Mouse (Mus musculus): ENCODE measurements around the gene Nrp2.

Gene Nrp2

DNA sequence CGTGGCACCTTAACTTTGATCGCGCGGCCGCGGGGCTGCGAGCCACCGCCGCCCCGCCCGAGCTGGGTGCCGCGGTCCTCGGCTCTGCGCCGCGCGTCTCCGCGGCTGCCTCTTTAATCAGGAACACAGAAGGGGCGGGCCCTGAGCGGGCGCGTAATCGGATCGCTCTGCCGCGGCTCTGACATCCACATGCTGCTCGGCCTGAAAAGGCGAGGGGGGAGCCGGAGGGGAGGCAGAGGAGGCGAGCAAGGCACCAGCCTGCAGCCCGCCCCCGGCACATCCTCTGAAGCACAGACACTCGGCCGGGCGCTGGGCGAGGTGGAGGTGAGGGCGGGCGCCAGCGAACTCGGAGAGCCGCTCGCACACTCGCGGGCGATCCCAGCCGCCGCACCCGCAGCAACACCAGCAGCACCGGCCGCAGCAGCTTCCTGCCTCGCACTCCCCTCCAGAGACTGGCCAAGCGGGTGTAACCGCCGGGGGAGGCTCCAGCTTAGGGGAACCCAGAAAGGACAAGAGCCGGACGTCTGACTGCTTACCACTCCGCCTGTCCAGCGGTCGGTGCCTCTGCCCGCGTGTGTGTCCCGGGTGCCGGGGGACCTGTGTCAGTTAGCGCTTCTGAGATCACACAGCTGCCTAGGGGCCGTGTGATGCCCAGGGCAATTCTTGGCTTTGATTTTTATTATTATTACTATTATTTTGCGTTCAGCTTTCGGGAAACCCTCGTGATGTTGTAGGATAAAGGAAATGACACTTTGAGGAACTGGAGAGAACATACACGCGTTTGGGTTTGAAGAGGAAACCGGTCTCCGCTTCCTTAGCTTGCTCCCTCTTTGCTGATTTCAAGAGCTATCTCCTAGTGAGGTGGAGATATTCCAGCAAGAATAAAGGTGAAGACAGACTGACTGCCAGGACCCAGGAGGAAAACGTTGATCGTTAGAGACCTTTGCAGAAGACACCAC, at the start of gene Nrp2:
TSS of gene Nrp2 (plus strand) at position 128 of the 959 bp plus-strand sequence.
- DNase-seq (ENCODE audit: low spot score in 2 of 2): peak; percentile 79 to 81

DNA sequence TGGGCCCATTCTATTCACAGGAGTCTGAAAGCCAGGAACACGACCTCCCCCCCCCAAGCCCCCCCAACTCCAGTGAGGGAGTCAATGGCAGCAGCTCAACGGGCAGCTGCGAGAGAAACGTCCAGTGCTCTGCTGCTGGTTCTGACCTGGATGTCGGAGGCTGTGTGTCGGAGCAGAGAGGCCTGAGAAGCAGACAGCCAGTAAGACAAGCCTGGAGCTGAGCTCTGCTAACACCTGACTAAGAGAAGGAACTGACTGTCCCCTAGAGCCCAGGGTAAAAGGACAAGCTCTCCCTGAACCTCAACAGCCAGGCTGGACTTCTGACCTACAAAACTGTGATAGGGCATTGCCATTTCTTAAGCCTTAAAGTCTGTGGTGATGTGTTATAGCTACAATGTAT, 48.6 kb upstream of the Nrp2 start:
- no peak for DNase-seq (ENCODE audit: low spot score in 2 of 2)

DNA sequence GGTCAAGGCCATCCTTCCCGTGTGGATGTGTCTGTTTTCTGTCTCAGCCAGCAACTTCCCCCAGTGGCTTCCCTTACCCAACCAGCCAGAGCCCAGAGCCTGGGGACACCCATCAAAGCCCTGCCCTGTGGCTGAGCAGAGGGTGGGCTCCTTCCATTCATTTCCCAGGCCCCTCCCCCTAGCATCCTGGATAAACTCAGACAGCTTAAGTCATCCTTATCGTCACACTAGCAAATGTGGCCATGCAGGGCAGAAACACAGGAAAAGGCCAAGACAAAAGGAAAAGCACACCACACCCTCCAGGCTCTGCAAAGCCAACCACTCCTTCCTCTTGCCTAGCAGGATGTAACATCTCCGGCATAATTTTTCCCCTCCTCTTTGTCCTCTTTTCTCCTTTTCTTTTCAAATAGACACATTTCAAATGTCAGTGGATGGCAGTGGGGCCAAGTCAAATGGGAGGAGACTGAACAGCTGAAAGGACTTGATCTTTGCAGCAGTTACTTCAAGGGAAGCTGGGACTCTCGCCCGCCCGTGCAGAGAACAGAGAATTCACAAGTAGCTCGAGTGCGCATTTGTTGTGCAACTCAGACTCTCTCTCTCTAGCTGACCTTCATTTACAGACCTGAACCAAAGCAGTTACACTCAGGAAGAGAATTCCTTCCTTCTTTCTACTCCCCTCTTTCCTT, 38.0 kb upstream of the Nrp2 start:
- no peak for DNase-seq (ENCODE audit: low spot score in 2 of 2)

DNA sequence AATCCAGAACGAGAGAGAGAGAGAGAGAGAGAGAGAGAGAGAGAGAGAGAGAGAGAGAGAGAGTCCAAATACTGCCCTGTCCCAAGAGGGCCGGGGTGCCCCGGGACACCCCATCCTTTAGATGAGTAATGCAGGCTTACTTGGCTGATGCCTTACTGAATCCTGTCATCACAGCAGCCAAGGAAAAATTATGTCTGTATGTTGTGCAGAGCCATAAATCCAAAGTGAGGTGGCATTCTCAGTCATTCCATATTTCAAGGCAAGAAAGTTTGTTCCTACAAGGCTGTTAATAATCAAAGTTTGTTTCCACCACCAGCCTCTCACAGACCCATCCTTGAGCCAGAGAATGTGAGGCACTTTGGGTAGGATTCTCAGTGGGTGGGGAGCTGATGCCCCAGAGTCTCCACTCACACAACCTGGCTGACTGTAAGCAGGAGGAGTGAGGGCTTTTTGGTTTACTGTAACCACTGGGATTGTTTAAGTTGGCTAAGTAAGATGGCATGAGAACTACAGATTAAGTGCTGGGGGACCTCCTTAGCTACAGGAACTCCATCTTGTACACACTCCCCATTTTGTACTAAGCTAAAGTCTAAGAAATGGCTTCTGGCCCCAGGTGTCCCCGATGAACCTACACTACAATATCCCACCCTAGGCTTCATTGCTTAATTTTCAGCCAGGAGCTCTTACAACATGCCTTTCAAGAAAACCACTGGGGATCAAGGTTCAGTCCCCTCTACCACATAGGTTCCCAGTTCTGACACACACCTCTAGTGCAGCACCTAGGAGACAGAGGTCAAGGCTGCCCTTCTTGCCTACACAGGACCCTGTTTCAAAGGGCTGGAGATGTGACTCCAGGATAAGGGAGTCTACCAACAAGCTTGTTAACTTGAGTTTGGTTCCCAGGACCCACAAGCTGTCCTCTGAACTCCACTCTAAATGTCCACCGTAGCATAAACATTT, 37.0 kb upstream of the Nrp2 start:
- no peak for DNase-seq (ENCODE audit: low spot score in 2 of 2)

DNA sequence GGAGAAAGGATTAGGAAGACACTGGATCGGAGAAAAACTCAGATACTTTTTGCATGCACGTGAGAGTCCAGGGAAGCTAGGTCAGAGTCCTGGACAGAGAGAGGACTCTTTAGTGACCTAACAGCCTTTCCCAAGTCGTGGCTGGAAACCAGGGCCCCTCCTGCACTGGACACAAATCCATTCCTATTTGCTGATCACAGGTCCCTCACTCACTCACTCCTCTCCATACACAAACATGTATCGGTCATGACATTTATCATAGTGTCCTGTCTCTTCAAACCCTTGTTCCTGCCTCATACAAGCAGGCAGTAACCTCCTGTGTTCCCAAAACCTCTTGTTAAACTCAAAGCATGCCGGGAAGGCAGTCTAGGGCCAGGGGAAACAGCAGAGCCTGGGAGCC, 36.3 kb upstream of the Nrp2 start:
- DNase-seq (ENCODE audit: low spot score in 2 of 2): no peak

- no peak for DNase-seq (ENCODE audit: low spot score in 2 of 2)
Observed at GRCm38 (mm10) chr1:62678611-62679344, 24.3 kb upstream of the Nrp2 start.

GRCm38 (mm10) chr1:62679466-62679865, 23.6 kb upstream of the Nrp2 start:
- no peak for DNase-seq (ENCODE audit: low spot score in 2 of 2)

DNA sequence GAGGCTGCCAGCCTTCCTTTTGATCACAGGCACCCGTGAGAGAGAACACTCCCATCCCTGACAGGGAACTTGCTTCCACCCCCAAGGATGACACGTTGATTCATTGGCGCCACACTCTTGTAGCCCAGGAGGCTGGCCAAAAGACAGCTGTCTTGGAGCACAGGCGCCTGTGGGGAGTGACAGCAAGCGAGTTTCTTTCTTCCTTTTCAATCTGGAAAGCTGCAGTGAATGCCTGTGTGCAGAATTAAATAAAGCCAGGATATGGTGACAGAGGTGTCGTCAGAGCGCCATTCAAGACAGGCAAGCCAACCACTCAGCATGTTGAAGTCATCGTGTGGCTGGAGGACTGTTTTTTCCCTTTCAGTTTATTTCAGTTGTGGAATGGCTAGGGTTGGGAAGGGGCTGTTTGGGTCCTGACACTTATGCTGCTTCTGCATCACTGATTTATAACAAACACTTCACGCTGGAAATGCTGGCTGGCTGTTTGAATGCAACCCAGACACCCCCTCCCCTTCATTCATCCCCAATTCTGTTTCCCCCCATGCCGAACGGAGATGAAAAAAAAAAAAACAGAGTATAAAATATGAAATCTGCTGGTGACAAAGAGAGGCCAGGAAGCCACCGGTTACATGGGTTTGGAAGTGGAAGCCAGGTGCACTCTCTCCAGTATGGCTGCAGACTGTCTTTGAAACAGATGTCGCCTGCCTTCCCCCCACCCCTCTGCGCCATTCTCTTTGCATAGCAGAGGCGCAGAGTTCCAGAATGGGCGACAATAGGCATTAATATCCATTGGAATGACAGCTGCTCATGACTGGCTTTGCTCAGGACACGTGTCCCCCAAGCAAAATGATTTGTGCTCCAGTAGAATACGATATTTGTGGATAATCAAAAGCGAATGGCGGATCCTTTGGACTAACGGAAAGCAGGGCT, 20.4 kb upstream of the Nrp2 start:
- peak; percentile 10 to 27 for DNase-seq (ENCODE audit: low spot score in 2 of 2)

GRCm38 (mm10) chr1:62683498-62683897, 19.6 kb upstream of the Nrp2 start:
- DNase-seq (ENCODE audit: low spot score in 2 of 2): no peak

GRCm38 (mm10) chr1:62687511-62687910, 15.6 kb upstream of the Nrp2 start:
- DNase-seq (ENCODE audit: low spot score in 2 of 2): peak; percentile 80

DNA sequence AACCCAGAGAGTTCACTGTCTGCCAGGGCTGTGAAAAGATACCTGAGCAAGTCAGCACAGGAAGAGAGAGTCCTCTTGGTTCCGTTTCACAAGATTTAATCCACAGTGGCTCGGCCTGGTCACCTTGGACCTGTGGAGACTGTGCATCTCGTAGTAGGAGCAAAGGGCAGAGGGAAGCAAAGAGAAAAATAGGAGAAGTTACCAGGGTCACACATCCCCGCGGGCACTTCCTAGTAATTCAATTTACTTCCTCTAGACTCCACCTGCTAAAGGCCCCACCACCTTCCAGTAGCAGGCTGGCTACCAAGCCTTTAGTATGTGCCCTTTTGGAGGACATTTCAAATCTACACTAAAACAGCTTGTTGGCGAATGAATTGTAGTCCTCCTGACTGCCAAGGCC, 11.9 kb upstream of the Nrp2 start:
- DNase-seq (ENCODE audit: low spot score in 2 of 2): no peak

- DNase-seq (ENCODE audit: low spot score in 2 of 2): no peak
Observed at GRCm38 (mm10) chr1:62696312-62696982, 6.6 kb upstream of the Nrp2 start.

GRCm38 (mm10) chr1:62696983-62697341, 6.1 kb upstream of the Nrp2 start:
- peak in 1 of 2 experiments; percentile 72 for DNase-seq (ENCODE audit: low spot score in 2 of 2)

DNA sequence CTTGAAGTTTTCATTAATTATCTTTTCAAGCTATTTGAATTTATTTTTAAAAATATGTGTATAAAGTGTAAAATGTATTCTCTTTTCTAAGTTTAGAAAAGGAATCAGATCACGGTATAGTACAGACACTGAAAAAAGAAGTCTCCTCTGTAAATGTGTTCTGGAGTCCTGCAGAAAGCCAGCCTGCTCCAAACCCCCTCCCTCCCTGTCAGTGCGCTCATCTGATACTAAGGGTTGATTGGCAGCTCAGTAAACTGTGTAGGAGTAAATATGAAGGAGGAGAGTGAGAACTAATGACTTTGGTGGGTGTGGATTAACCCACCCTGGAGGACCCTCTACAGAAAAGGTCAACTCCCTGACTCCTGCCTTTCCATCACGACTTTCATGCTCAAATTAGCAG, 5.7 kb upstream of the Nrp2 start:
- no peak for DNase-seq (ENCODE audit: low spot score in 2 of 2)

DNA sequence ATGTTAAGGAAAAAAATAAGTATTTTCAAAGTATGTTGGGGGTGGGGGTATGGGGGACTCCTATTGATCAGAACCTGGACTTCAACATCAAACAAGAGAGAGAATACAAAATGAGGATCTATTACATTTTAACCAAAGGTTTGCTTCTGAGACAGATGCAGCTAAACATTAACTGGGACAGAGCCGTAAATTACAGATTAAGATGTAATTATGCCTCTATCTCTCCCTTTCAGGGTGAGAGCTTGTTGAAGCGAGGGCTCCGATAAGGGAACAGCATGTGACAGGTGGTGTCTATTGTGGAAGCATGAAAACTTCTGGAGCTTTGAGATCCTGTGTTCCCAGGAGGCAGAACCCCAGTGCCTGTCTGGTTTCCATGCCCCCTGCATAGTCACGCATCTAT, 3.3 kb upstream of the Nrp2 start:
- DNase-seq (ENCODE audit: low spot score in 2 of 2): no peak

DNA sequence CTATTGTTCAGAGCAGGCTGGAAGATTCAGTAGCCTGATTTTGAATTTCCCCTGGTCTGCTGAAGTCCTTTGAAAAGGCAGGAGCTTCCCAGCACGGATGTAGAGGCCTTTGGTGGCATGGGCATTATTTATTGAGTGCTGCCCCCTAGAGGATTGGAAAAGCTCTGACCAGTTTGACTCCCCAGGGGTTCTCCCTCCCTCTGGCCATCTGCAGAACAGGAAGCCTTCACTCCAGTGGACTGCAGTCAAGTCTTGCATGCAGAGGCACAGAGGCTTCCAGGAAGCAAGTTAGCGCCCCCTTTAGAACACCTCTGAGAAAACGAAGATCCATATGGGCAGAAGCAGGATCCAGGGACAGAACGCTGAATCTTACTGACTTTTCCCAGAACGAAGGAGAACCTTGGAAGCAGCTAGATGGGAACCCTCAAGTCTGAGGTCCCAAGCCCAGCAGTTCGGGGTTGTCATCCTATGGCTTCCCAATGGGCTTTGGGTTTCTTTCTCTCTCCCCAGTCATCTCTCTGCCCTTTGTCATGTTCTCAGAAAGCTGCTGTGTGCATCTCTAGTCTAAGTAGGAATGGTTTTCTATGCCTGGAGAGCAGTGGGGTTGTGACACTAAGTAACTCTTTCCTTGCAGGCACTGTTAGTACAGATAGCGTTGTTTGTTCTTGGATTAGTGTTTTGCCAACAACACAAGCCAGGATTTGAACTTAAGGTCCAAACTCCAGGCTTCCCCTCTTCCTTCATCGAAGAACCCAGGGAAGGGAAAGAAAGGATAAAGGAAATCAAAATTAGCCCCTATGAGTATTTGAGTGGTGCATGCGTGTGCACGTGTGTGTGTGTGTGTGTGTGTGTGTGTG, 1.8 kb upstream of the Nrp2 start:
- DNase-seq (ENCODE audit: low spot score in 2 of 2): peak; percentile 72 to 76

DNA sequence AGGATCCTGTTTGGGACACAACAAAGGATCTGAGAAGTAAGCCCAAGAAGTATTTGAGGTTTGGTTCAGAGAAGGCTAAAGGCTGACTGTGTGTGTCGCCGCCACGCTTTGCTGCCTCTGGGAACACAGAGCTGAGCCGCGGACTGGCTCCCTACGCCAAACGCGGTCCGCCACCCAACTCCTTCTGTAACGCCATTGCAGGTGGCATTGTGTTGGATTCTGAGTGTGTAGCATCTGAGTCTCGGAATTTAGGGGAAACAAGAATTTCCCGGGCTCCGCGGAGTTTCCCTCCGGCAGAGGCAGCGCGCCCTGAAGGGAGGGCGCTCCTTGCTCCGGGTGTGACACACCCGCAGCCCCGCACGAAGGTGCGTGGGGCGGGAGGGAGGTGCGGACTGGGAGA, 342 bp upstream of the Nrp2 start:
- peak; percentile 42 to 62 for DNase-seq (ENCODE audit: low spot score in 2 of 2)

GRCm38 (mm10) chr1:62704117-62704888, 1.2 kb downstream of the Nrp2 start:
- DNase-seq (ENCODE audit: low spot score in 2 of 2): peak; percentile 41 to 44

All from right cerebral cortex, adult 2 months (tissue).